Mouse (Mus musculus) G1E (cell line): ENCODE measurements around the gene Ap2m1.

Experiments used
- CTCF ChIP-seq: IDR thresholded peaks from 2 replicates; pipeline ENCODE4 v1.5.1; 2012; ENCODE audit warnings: low read depth, low read length, inconsistent platforms, mixed read lengths
- TAL1 ChIP-seq: conservative IDR thresholded peaks from 2 replicates; pipeline ENCODE4 v1.6.1; 2012; ENCODE audit warnings: low read depth, low read length, inconsistent platforms, mixed read lengths

DNA sequence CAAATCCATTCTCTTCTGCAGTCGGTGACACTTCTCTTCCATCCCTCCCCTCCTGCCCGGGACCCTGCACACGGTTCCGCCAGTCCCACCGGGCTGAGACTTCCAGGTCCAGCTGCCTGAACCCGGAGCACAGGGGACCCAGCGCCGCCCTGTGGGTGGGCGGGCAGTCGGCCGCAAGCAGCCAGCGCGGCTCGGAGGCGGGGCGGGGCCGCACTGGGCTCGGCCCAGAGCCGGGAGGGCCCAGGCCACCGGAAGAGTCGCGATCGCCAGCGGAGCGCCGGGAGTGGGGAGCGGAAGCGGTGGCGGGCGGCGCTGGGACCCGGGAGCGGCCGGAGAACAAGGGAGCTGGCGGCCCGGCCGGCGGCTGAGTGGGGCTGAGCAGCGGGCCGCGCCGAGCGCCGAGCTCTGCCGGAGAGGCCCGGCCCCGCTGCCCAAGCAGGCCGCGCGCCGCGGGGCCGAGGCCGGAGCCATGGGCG, 18.5 kb upstream of the Ap2m1 start, which contains the start of gene Dvl3:
- no peak for TF ChIP-seq CTCF
- TF ChIP-seq TAL1 = no peak
